8 mouse cellular contexts compared by ENCODE assay signal in the genomic region with DNA sequence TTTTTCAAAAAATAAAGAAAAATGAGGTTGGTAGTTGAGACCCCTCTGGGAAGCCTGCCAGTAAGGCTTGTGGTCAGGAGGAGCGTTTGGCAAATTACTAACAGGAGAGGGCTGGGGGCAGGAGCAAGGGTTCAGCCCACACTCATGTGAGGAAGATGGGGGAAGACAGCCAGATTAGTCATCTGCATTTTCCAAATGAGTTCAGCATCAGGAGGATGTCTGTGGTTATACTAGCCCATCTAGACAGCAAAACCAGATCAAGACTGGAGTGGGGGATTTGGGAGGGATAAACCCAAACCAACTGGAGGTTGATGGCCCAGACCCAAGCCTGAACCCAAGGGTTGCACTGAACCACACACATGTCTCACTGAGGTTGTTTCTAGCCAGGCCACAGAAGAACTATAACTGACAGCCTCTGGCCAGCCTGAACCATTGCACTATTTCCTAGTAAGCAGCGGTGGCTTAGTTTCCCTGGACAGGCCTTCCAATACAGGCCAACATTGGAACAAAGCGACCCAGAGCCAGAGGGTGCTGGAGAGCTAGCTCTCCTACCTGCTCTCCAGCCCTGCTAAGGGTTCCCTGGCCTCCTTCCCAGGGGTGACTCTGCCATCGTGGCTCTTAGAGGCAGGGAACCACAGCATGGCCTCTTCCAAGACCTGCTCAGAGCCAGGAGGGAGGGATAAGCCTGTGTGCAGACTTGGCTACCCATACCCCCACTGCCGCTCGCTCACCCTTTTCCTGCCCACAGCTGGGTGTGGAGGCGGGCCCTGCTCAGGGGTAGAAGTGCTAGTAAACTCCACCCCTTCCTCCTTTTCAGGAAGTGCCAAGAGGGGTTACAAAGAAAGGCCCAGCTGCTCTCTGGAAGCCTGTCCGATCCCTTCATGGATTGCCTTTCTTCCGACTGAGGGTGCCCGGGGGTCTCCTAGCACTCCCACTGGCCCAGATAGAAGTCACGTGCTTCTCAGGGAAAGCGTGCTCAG. TPM values are rescaled to one million over a fixed set of nuclear protein-coding genes. Genes with fewer than 3 reads are reported as not detected.
DNase-seq lines count a peak whose midpoint lies in the region; ATAC-seq and TF ChIP-seq lines count a peak whose summit lies in the region.

No protein-coding gene starts in this region.

- no peaks in the 10 kb centered on the region for H3K9me3 ChIP-seq in G1E (replicated peaks)
- no peaks in the 10 kb centered on the region for H3K9me3 ChIP-seq in erythroblast, embryonic 14.5 days (ENCODE audit: control insufficient read depth, low read length)
- H3K9me3 ChIP-seq in hindbrain, embryonic 16.5 days (ENCODE audit: control insufficient read depth, low read length): no peaks in the 10 kb centered on the region
- H3K9me3 ChIP-seq in liver, embryonic 14.5 days (ENCODE audit: control insufficient read depth, low read length): no peaks in the 10 kb centered on the region

- peaks cover 2% of the 10 kb centered on the region for H3K36me3 ChIP-seq in G1E (replicated peaks)
- H3K36me3 ChIP-seq in erythroblast, embryonic 14.5 days (ENCODE audit: control insufficient read depth): peaks cover 2% of the 10 kb centered on the region; the same call in 1 of the 2 replicates
- H3K36me3 ChIP-seq in hindbrain, embryonic 16.5 days (ENCODE audit: control insufficient read depth, insufficient read depth, low read length): no peaks in the 10 kb centered on the region
- H3K36me3 ChIP-seq in liver, embryonic 14.5 days (replicated peaks; ENCODE audit: control insufficient read depth, insufficient read depth, low read depth): no peaks in the 10 kb centered on the region
- H3K36me3 ChIP-seq in spleen, adult 2 months (ENCODE audit: control insufficient read depth, insufficient read depth, low read length): no peaks in the 10 kb centered on the region

- H3K27ac ChIP-seq in hindbrain, embryonic 16.5 days (ENCODE audit: low read depth, low read length): no peak overlapping the region
- H3K27ac ChIP-seq in liver, embryonic 14.5 days: peak overlapping the region; percentile 59
- peak overlapping the region; percentile 95 for H3K27ac ChIP-seq in spleen, adult 2 months (ENCODE audit: insufficient read depth, low read length)

- peak; percentile 79 to 82 for DNase-seq in B cell, adult 2 months
- peak; percentile 73 for DNase-seq in G1E (ENCODE audit: low spot score)
- no peak for DNase-seq in liver, embryonic 14.5 days (ENCODE audit: low read depth in 3 of 3, low spot score in 3 of 3)
- DNase-seq in spleen, adult 2 months (ENCODE audit: low read depth in 1 of 2, low spot score in 2 of 2): peak; percentile 59 to 83
- no peak for DNase-seq in testis, postnatal 10 days (ENCODE audit: low spot score)
- DNase-seq in right cerebral cortex, postnatal 36 days (ENCODE audit: low spot score in 2 of 2): no peak

- H3K4me1 ChIP-seq in G1E (ENCODE audit: insufficient read depth, low read depth, low read length): peaks cover 61% of the 10 kb centered on the region
- peaks cover 60% of the 10 kb centered on the region for H3K4me1 ChIP-seq in erythroblast, embryonic 14.5 days (ENCODE audit: control insufficient read depth)
- peaks cover under 1% of the 10 kb centered on the region; the same call in 1 of the 2 replicates for H3K4me1 ChIP-seq in hindbrain, embryonic 16.5 days (ENCODE audit: control insufficient read depth, insufficient read depth, low read depth, low read length)
- H3K4me1 ChIP-seq in liver, embryonic 14.5 days (replicated peaks; ENCODE audit: control insufficient read depth in 2 of 2, insufficient read depth in 2 of 2, low read length in 1 of 2): peaks cover 12 to 31% of the 10 kb centered on the region in 2 experiments
- peaks cover 16% of the 10 kb centered on the region; the same call in 1 of the 2 replicates for H3K4me1 ChIP-seq in spleen, adult 2 months (ENCODE audit: control insufficient read depth, insufficient read depth, insufficient read length)

- H3K4me2 ChIP-seq in hindbrain, embryonic 16.5 days (ENCODE audit: low read length): peak overlapping the region; percentile 17; the same call in 1 of the 2 replicates
- H3K4me2 ChIP-seq in liver, embryonic 14.5 days (ENCODE audit: low read depth): peak overlapping the region; percentile 69

- no peak for TF ChIP-seq EP300 in liver, embryonic 14.5 days (IDR thresholded peaks at IDR 0.05; ENCODE audit: low read depth)

- no peaks in the 10 kb centered on the region for H3K27me3 ChIP-seq in G1E (ENCODE audit: insufficient read depth, low read length)
- no peaks in the 10 kb centered on the region for H3K27me3 ChIP-seq in erythroblast, embryonic 14.5 days (ENCODE audit: control insufficient read depth)
- H3K27me3 ChIP-seq in hindbrain, embryonic 16.5 days (replicated peaks; ENCODE audit: control insufficient read depth, insufficient read depth, low read length): peaks cover 8% of the 10 kb centered on the region
- H3K27me3 ChIP-seq in liver, embryonic 14.5 days (ENCODE audit: control insufficient read depth, insufficient read depth, low read length): no peaks in the 10 kb centered on the region
- H3K27me3 ChIP-seq in spleen, adult 2 months (ENCODE audit: control insufficient read depth, insufficient read depth, low read length): no peaks in the 10 kb centered on the region

- peak overlapping the region; percentile 27 for H3K9ac ChIP-seq in hindbrain, embryonic 16.5 days (ENCODE audit: low read depth, low read length)
- H3K9ac ChIP-seq in liver, embryonic 14.5 days (replicated peaks): peak overlapping the region; percentile 57

- peak; percentile 87 for TF ChIP-seq POLR2A in spleen, adult 2 months (IDR thresholded peaks at IDR 0.05; ENCODE audit: low read depth, low read length)

- WGBS in hindbrain, embryonic 16.5 days: 55% methylated on average over 12 of the region's 12 CpGs
- WGBS in liver, embryonic 14.5 days (ENCODE audit: insufficient replicate concordance): 16% methylated on average over 12 of the region's 12 CpGs
- 9% methylated on average over 12 of the region's 12 CpGs for WGBS in spleen, adult 2 months

- no peak for TF ChIP-seq CTCF in G1E (IDR thresholded peaks at IDR 0.05; ENCODE audit: low read depth, low read length)
- no peak for TF ChIP-seq CTCF in liver, embryonic 14.5 days (IDR thresholded peaks at IDR 0.05; ENCODE audit: low read depth)
- TF ChIP-seq CTCF in spleen, adult 2 months (IDR thresholded peaks at IDR 0.05; ENCODE audit: extremely low read depth, insufficient read depth, insufficient read length, insufficient replicate concordance): no peak

- peak overlapping the region; percentile 72 for H3K4me3 ChIP-seq in G1E (ENCODE audit: low read depth, low read length)
- H3K4me3 ChIP-seq in erythroblast, embryonic 14.5 days (replicated peaks): peak overlapping the region; percentile 39
- H3K4me3 ChIP-seq in hindbrain, embryonic 16.5 days (ENCODE audit: low read length): no peak overlapping the region
- peak overlapping the region; percentile 37 to 39 for H3K4me3 ChIP-seq in liver, embryonic 14.5 days (ENCODE audit: insufficient read depth in 1 of 2, low read depth in 2 of 2, low read length in 2 of 2)
- peak overlapping the region; percentile 59 for H3K4me3 ChIP-seq in spleen, adult 2 months (ENCODE audit: extremely low read depth, insufficient read depth, insufficient read length)

- peak; percentile 86 for ATAC-seq in G1E (ENCODE audit: extremely low read depth, insufficient number of reproducible peaks, low FRiP score, poor library complexity, severe bottlenecking)
- 0 out of 2 replicates have a peak, but pooled peaks have one; percentile 50 for ATAC-seq in hindbrain, embryonic 16.5 days
- peak; percentile 66 for ATAC-seq in liver, embryonic 14.5 days (ENCODE audit: insufficient read depth)

RNA-seq across cellular contexts. Expression of gene Piezo1, which starts 5.2 kb away (rescaled TPM):
- total RNA-seq in G1E (2014; fragmentation: Nextera tagmentation): 77.0 and 95.3 TPM in 2 replicates
- total RNA-seq in G1E (2017): 24.9 and 26.0 TPM in 2 replicates
- polyA plus RNA-seq in G1E (2012): 69.6 and 79.4 TPM in 2 replicates
- polyA plus RNA-seq in erythroblast, embryonic 14.5 days (2012): 22.2 and 31.8 TPM in 2 replicates
- 1.7 and 3.5 TPM in 2 replicates for polyA plus RNA-seq in hindbrain, embryonic 16.5 days (2015; fragmentation: Nextera tagmentation; extraction: Ambion mirVana)
- 49.5 and 60.9 TPM in 2 replicates for polyA plus RNA-seq in liver, embryonic 14.5 days (2012; rRNA removed)
- 12.6 and 15.4 TPM in 2 replicates for polyA plus RNA-seq in liver, embryonic 14.5 days (2014; fragmentation: Nextera tagmentation; extraction: Ambion mirVana)
- 96.7 and 117 TPM in 2 replicates for polyA plus RNA-seq in spleen, adult 2 months (2012; rRNA removed)

RNA-seq across cellular contexts. Expression of gene Cdt1, which starts 11.5 kb away (rescaled TPM):
- total RNA-seq in G1E (2014; fragmentation: Nextera tagmentation) (70.8 and 71.7 TPM in 2 replicates), G1E (2017) (46.9 and 49.9 TPM in 2 replicates)
- polyA plus RNA-seq in G1E (2012): 375 and 441 TPM in 2 replicates
- polyA plus RNA-seq in erythroblast, embryonic 14.5 days (2012): 94.9 and 97.5 TPM in 2 replicates
- 8.0 and 11.4 TPM in 2 replicates for polyA plus RNA-seq in hindbrain, embryonic 16.5 days (2015; fragmentation: Nextera tagmentation; extraction: Ambion mirVana)
- polyA plus RNA-seq in liver, embryonic 14.5 days (2012; rRNA removed): 62.3 and 65.3 TPM in 2 replicates
- 41.9 and 48.8 TPM in 2 replicates for polyA plus RNA-seq in liver, embryonic 14.5 days (2014; fragmentation: Nextera tagmentation; extraction: Ambion mirVana)
- polyA plus RNA-seq in spleen, adult 2 months (2012; rRNA removed): 50.4 and 118 TPM in 2 replicates

RNA-seq across cellular contexts. Expression of gene Aprt, which starts 20.4 kb away (rescaled TPM):
- total RNA-seq in G1E (2014; fragmentation: Nextera tagmentation) (110 and 112 TPM in 2 replicates), G1E (2017) (100.0 and 146 TPM in 2 replicates)
- 207 and 389 TPM in 2 replicates for polyA plus RNA-seq in G1E (2012)
- polyA plus RNA-seq in erythroblast, embryonic 14.5 days (2012): 4.8 and 8.0 TPM in 2 replicates
- 202 and 203 TPM in 2 replicates for polyA plus RNA-seq in hindbrain, embryonic 16.5 days (2015; fragmentation: Nextera tagmentation; extraction: Ambion mirVana)
- polyA plus RNA-seq in liver, embryonic 14.5 days (2012; rRNA removed): 87.5 and 101 TPM in 2 replicates
- 197 TPM in 2 replicates for polyA plus RNA-seq in liver, embryonic 14.5 days (2014; fragmentation: Nextera tagmentation; extraction: Ambion mirVana)
- polyA plus RNA-seq in spleen, adult 2 months (2012; rRNA removed): 86.7 and 106 TPM in 2 replicates

RNA-seq across cellular contexts. Expression of gene Galns, which starts 54.9 kb away (rescaled TPM):
- total RNA-seq in G1E (2014; fragmentation: Nextera tagmentation) (5.0 and 6.0 TPM in 2 replicates), G1E (2017) (7.6 and 7.9 TPM in 2 replicates)
- 2.9 and 3.0 TPM in 2 replicates for polyA plus RNA-seq in G1E (2012)
- polyA plus RNA-seq in erythroblast, embryonic 14.5 days (2012): 0.07 and 0.08 TPM in 2 replicates
- polyA plus RNA-seq in hindbrain, embryonic 16.5 days (2015; fragmentation: Nextera tagmentation; extraction: Ambion mirVana): 8.7 TPM in 2 replicates
- polyA plus RNA-seq in liver, embryonic 14.5 days (2012; rRNA removed): 4.3 and 4.6 TPM in 2 replicates
- 3.8 and 4.7 TPM in 2 replicates for polyA plus RNA-seq in liver, embryonic 14.5 days (2014; fragmentation: Nextera tagmentation; extraction: Ambion mirVana)
- 13.1 and 16.4 TPM in 2 replicates for polyA plus RNA-seq in spleen, adult 2 months (2012; rRNA removed)

RNA-seq across cellular contexts. Expression of gene Trappc2l, which starts 55.1 kb away (rescaled TPM):
- total RNA-seq in G1E (2014; fragmentation: Nextera tagmentation) (19.5 and 31.8 TPM in 2 replicates), G1E (2017) (32.2 and 40.4 TPM in 2 replicates)
- 0.43 and 0.75 TPM in 2 replicates for polyA plus RNA-seq in G1E (2012)
- polyA plus RNA-seq in erythroblast, embryonic 14.5 days (2012): 0.16 and 0.80 TPM in 2 replicates
- polyA plus RNA-seq in hindbrain, embryonic 16.5 days (2015; fragmentation: Nextera tagmentation; extraction: Ambion mirVana): 109 and 110 TPM in 2 replicates
- polyA plus RNA-seq in liver, embryonic 14.5 days (2012; rRNA removed): 15.5 and 27.9 TPM in 2 replicates
- polyA plus RNA-seq in liver, embryonic 14.5 days (2014; fragmentation: Nextera tagmentation; extraction: Ambion mirVana): 32.5 and 35.4 TPM in 2 replicates
- 101 and 133 TPM in 2 replicates for polyA plus RNA-seq in spleen, adult 2 months (2012; rRNA removed)

Comparison
In these comparisons a context has a peak if more than half of its experiments do, and no peak if none do; other contexts are left out.
1. DNase-seq: peak in B cell, adult 2 months (2 of 2), G1E (single experiment) and spleen, adult 2 months (2 of 2); none in liver, embryonic 14.5 days (0 of 3), testis, postnatal 10 days (single experiment) and right cerebral cortex, postnatal 36 days (0 of 2).
2. Peak in every context shown above with its lines, with median percentiles within 50 percentile points of each other: ATAC-seq.